Mouse (Mus musculus) hindbrain, embryonic 13.5 days (tissue): Measurements from ENCODE around the gene Mrpl52. TPM values are rescaled to one million over a fixed set of nuclear protein-coding genes. Genes with fewer than 3 reads are reported as not detected.

Source experiments
- ATAC-seq: fragments of 200-750 bp; cut with Nextera tagmentation; 2 replicates; pipeline ENCODE4 v1.8.0; 2017; ENCODE audit warnings: moderate TSS enrichment; ENCODE audit not compliant: low FRiP score
- H3K27ac ChIP-seq: fragments of 300-500 bp; sonication (generic); 2 replicates; pipeline ENCODE4 v1.5.1; 2015; ENCODE audit warnings: inconsistent platforms, mild to moderate bottlenecking, moderate library complexity
- H3K27me3 ChIP-seq: fragments of 300-500 bp; sonication (generic); 2 replicates; pipeline ENCODE4 v1.6.1; 2015; ENCODE audit warnings: mild to moderate bottlenecking, inconsistent platforms
- H3K36me3 ChIP-seq: fragments of 300-500 bp; sonication (generic); 2 replicates; pipeline ENCODE4 v1.6.1; 2015; ENCODE audit warnings: mild to moderate bottlenecking, inconsistent platforms
- H3K4me1 ChIP-seq: fragments of 300-500 bp; sonication (generic); replicated peaks from 2 replicates; pipeline ENCODE4 v1.6.1; 2015; ENCODE audit warnings: inconsistent platforms
- H3K4me2 ChIP-seq: fragments of 300-500 bp; sonication (generic); 2 replicates; pipeline ENCODE4 v1.6.1; 2015; ENCODE audit warnings: inconsistent platforms, mild to moderate bottlenecking, moderate library complexity
- H3K4me3 ChIP-seq: fragments of 300-500 bp; sonication (generic); 2 replicates; pipeline ENCODE4 v1.5.1; 2015; ENCODE audit warnings: mild to moderate bottlenecking, inconsistent platforms
- H3K9ac ChIP-seq: fragments of 300-500 bp; sonication (generic); 2 replicates; pipeline ENCODE4 v1.6.1; 2015; ENCODE audit warnings: mild to moderate bottlenecking, inconsistent platforms
- H3K9me3 ChIP-seq: fragments of 300-500 bp; sonication (generic); 2 replicates; pipeline ENCODE4 v1.6.1; 2016; ENCODE audit warnings: inconsistent platforms
- WGBS: fragments of 180-500 bp; shearing (Covaris S2); methylation state at CpG from one replicate; pipeline ENCODE4 v1.1.7; 2015; 5-methylcytosine and 5-hydroxymethylcytosine counted together
- polyA plus RNA-seq: library from polyadenylated mRNA; unstranded; fragments of >200 nt; fragmentation: Nextera tagmentation; extraction: Ambion mirVana; gene quantifications from 2 replicates; pipeline ENCODE4 v1.2.1, GENCODE M21; 2015

Mrpl52 gene
- polyA plus RNA-seq, 1 experiment from 2014 or later = 298 TPM

- no peak for ATAC-seq
- Histone ChIP-seq H3K4me2 (no peak overlapping the region), H3K9me3 (no peaks in the 10 kb centered on the region), H3K4me3 (no peak overlapping the region), H3K27ac (no peak overlapping the region), H3K9ac (no peak overlapping the region), H3K27me3 (no peaks in the 10 kb centered on the region), H3K4me1 (no peaks in the 10 kb centered on the region), H3K36me3 (peaks cover 31% of the 10 kb centered on the region)
- 93% methylated on average over 14 of the region's 14 CpGs for WGBS
Measured at GRCm38 (mm10) chr14:54440538-54440937, 13.8 kb downstream of the Mrpl52 start.

- H3K36me3 ChIP-seq = peaks cover 31% of the 10 kb centered on the region
- no peaks in the 10 kb centered on the region for H3K27me3 ChIP-seq
- no peaks in the 10 kb centered on the region for H3K4me1 ChIP-seq
- ATAC-seq = no peak
- H3K9ac ChIP-seq = no peak overlapping the region
- H3K9me3 ChIP-seq = no peaks in the 10 kb centered on the region
- H3K27ac ChIP-seq = no peak overlapping the region
- whole genome bisulfite sequencing = 77% methylated on average over 4 of the region's 4 CpGs
- no peak overlapping the region for H3K4me3 ChIP-seq
- no peak overlapping the region for H3K4me2 ChIP-seq
Measured at GRCm38 (mm10) chr14:54441365-54441764, 14.7 kb downstream of the Mrpl52 start.

- peaks cover 29% of the 10 kb centered on the region for H3K36me3 ChIP-seq
- H3K4me1 ChIP-seq = no peaks in the 10 kb centered on the region
- H3K9ac ChIP-seq = no peak overlapping the region
- no peaks in the 10 kb centered on the region for H3K27me3 ChIP-seq
- H3K4me3 ChIP-seq = no peak overlapping the region
- no peaks in the 10 kb centered on the region for H3K9me3 ChIP-seq
- ATAC-seq = no peak
- no peak overlapping the region for H3K4me2 ChIP-seq
- no peak overlapping the region for H3K27ac ChIP-seq
- WGBS = 84% methylated on average over 3 of the region's 3 CpGs
Measured at GRCm38 (mm10) chr14:54442548-54442947, 15.8 kb downstream of the Mrpl52 start.

- Histone ChIP-seq H3K36me3 (peaks cover 27% of the 10 kb centered on the region), H3K4me1 (no peaks in the 10 kb centered on the region), H3K27me3 (no peaks in the 10 kb centered on the region), H3K9ac (no peak overlapping the region), H3K27ac (0 out of 2 replicates have a peak overlapping the region, but pooled peaks have one; percentile 18), H3K4me2 (no peak overlapping the region), H3K4me3 (no peak overlapping the region), H3K9me3 (no peaks in the 10 kb centered on the region)
- 0 out of 2 replicates have a peak, but pooled peaks have one; percentile 18 for ATAC-seq
- WGBS = 32% methylated on average over 3 of the region's 3 CpGs
Measured at GRCm38 (mm10) chr14:54443196-54443595, 16.5 kb downstream of the Mrpl52 start.

- Histone ChIP-seq H3K4me2 (no peak overlapping the region), H3K9ac (no peak overlapping the region), H3K36me3 (peaks cover 19% of the 10 kb centered on the region), H3K27me3 (no peaks in the 10 kb centered on the region), H3K4me3 (no peak overlapping the region), H3K4me1 (no peaks in the 10 kb centered on the region), H3K9me3 (no peaks in the 10 kb centered on the region), H3K27ac (no peak overlapping the region)
- ATAC-seq = no peak
- 72% methylated on average over 15 of the region's 15 CpGs for WGBS
Measured at GRCm38 (mm10) chr14:54443712-54444618, 17.3 kb downstream of the Mrpl52 start.

- Histone ChIP-seq H3K9ac (peak overlapping the region; percentile 24; the same call in 1 of the 2 replicates), H3K36me3 (peaks cover 4% of the 10 kb centered on the region; the same call in 1 of the 2 replicates), H3K4me3 (no peak overlapping the region), H3K4me1 (0 out of 2 replicates have a peak, but pooled peaks cover 3% of the 10 kb centered on the region), H3K27ac (no peak overlapping the region), H3K4me2 (no peak overlapping the region), H3K27me3 (no peaks in the 10 kb centered on the region), H3K9me3 (no peaks in the 10 kb centered on the region)
- ATAC-seq = no peak
- WGBS = 65% methylated on average over 3 of the region's 3 CpGs
Measured at GRCm38 (mm10) chr14:54445476-54445875, 18.8 kb downstream of the Mrpl52 start.

GRCm38 (mm10) chr14:54453566-54453965 lies 26.9 kb downstream of the Mrpl52 start:
- H3K9ac ChIP-seq = no peak overlapping the region
- H3K4me1 ChIP-seq = 0 out of 2 replicates have a peak, but pooled peaks cover 3% of the 10 kb centered on the region
- H3K36me3 ChIP-seq = no peaks in the 10 kb centered on the region
- no peak for ATAC-seq
- no peak overlapping the region for H3K4me2 ChIP-seq
- no peak overlapping the region for H3K4me3 ChIP-seq
- H3K9me3 ChIP-seq = no peaks in the 10 kb centered on the region
- no peak overlapping the region for H3K27ac ChIP-seq
- H3K27me3 ChIP-seq = no peaks in the 10 kb centered on the region; the same call in 1 of the 2 replicates
- 89% methylated on average over 9 of the region's 9 CpGs for WGBS

GRCm38 (mm10) chr14:54454669-54455528 lies 28.2 kb downstream of the Mrpl52 start:
- H3K27ac ChIP-seq = no peak overlapping the region
- 89% methylated on average over 11 of the region's 11 CpGs for WGBS
- H3K36me3 ChIP-seq = no peaks in the 10 kb centered on the region
- no peaks in the 10 kb centered on the region for H3K4me1 ChIP-seq
- no peak overlapping the region for H3K9ac ChIP-seq
- H3K9me3 ChIP-seq = no peaks in the 10 kb centered on the region
- no peak overlapping the region for H3K4me3 ChIP-seq
- no peak overlapping the region for H3K4me2 ChIP-seq
- no peak for ATAC-seq
- no peaks in the 10 kb centered on the region; the same call in 1 of the 2 replicates for H3K27me3 ChIP-seq

- ATAC-seq = no peak
- Histone ChIP-seq H3K4me1 (no peaks in the 10 kb centered on the region), H3K36me3 (no peaks in the 10 kb centered on the region), H3K27me3 (no peaks in the 10 kb centered on the region), H3K27ac (no peak overlapping the region), H3K4me2 (no peak overlapping the region), H3K9ac (no peak overlapping the region), H3K9me3 (no peaks in the 10 kb centered on the region), H3K4me3 (no peak overlapping the region)
- WGBS = 85% methylated on average over 14 of the region's 14 CpGs
Measured at GRCm38 (mm10) chr14:54457907-54458569, 31.3 kb downstream of the Mrpl52 start.

GRCm38 (mm10) chr14:54462146-54462545 lies 35.4 kb downstream of the Mrpl52 start:
- no peak for ATAC-seq

GRCm38 (mm10) chr14:54463108-54463958 lies 36.6 kb downstream of the Mrpl52 start:
- peaks cover 12% of the 10 kb centered on the region for H3K36me3 ChIP-seq
- H3K9me3 ChIP-seq = no peaks in the 10 kb centered on the region
- H3K4me3 ChIP-seq = peak overlapping the region; percentile 68
- peak overlapping the region; percentile 55 for H3K27ac ChIP-seq
- peak; percentile 21 for ATAC-seq
- H3K4me2 ChIP-seq = peak overlapping the region; percentile 72
- peaks cover 19% of the 10 kb centered on the region for H3K4me1 ChIP-seq
- no peaks in the 10 kb centered on the region for H3K27me3 ChIP-seq
- peak overlapping the region; percentile 81 for H3K9ac ChIP-seq
- WGBS = 16% methylated on average over 12 of the region's 12 CpGs

More at GRCm38 (mm10) chr14:54462146-54462545, 35.4 kb downstream of the Mrpl52 start:
- Histone ChIP-seq H3K27me3 (no peaks in the 10 kb centered on the region), H3K4me1 (peaks cover 19% of the 10 kb centered on the region), H3K9ac (no peak overlapping the region), H3K27ac (no peak overlapping the region), H3K36me3 (0 out of 2 replicates have a peak, but pooled peaks cover under 1% of the 10 kb centered on the region), H3K4me3 (no peak overlapping the region), H3K9me3 (no peaks in the 10 kb centered on the region), H3K4me2 (no peak overlapping the region)
- 93% methylated on average over 4 of the region's 4 CpGs for whole genome bisulfite sequencing
